Mouse (Mus musculus) E14TG2a.4 (cell line): ENCODE data around the gene Phldb1.

Experiments
- H3K27me3 ChIP-seq: 2 replicates; pipeline ENCODE4 v1.6.1; 2014; ENCODE audit warnings: low read length, control low read depth; ENCODE audit not compliant: insufficient read depth
- H3K36me3 ChIP-seq: 2 replicates; pipeline ENCODE4 v1.6.1; 2014; ENCODE audit warnings: low read length, control low read depth; ENCODE audit not compliant: insufficient read depth
- H3K4me1 ChIP-seq: replicated peaks from 2 replicates; pipeline ENCODE4 v1.6.1; 2014; ENCODE audit warnings: low read depth, low read length, control low read depth
- H3K4me3 ChIP-seq: replicated peaks from 2 replicates; pipeline ENCODE4 v1.5.1; 2014; ENCODE audit warnings: mild to moderate bottlenecking, low read length
- H3K9me3 ChIP-seq: 2 replicates; pipeline ENCODE4 v1.6.1; 2014; ENCODE audit warnings: low read length, control low read depth
- CTCF ChIP-seq: conservative IDR thresholded peaks from 2 replicates; pipeline ENCODE4 v1.5.1; 2014; ENCODE audit warnings: low read length
- NANOG ChIP-seq: IDR thresholded peaks from 2 replicates; pipeline ENCODE4 v1.6.1; 2014; ENCODE audit warnings: borderline replicate concordance, low read length, mixed read lengths
- POU5F1 ChIP-seq: IDR thresholded peaks from 2 replicates; pipeline ENCODE4 v1.6.1; 2014; ENCODE audit warnings: low read length, borderline replicate concordance

The Phldb1 gene

DNA sequence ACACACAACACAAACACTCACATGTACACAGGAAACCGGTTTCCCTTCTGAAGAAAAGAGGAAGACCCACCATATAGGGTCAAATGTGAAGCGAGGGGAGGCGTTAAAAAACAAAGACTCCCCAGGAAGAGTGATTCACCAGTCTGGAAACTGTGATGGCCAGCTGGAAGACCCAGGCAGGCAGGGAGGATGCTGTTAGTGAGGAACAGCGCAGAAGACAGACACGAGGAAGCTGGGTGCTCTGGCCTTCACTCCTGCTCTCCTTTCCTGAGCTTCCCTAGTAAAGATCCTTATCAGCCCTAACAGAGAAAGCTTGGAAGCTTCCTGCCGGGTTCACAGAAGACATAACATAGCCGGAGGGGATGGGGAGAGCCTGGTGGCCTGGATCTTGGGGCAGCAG, 12.0 kb downstream of the Phldb1 start:
- H3K4me3 ChIP-seq: no peak overlapping the region
- peaks cover 41% of the 10 kb centered on the region for H3K27me3 ChIP-seq
- no peaks in the 10 kb centered on the region for H3K36me3 ChIP-seq
- no peaks in the 10 kb centered on the region for H3K9me3 ChIP-seq
- H3K4me1 ChIP-seq: peaks cover 55% of the 10 kb centered on the region
- no peak for TF ChIP-seq NANOG
- TF ChIP-seq POU5F1: no peak
- no peak for TF ChIP-seq CTCF

DNA sequence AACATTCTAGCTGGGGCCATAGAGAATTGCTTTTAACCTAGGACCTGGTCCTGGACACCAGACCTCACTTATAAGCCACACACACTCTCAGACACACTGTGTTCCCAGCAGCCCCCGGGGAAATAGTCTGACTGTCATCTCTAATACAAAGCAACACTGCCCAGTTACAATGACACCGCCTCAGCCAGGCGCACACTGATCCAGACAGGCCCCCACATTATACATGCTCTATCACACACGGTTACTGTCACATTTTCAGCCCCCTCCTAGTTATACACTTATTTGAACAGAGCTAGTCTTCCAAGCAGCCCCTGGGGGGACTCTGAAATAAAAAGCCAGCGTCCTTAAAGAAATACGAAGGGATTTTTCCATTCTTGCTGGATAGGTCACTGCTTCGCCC, 12.4 kb downstream of the Phldb1 start:
- Histone ChIP-seq H3K27me3 (peaks cover 44% of the 10 kb centered on the region), H3K9me3 (no peaks in the 10 kb centered on the region), H3K4me3 (no peak overlapping the region), H3K36me3 (no peaks in the 10 kb centered on the region), H3K4me1 (peaks cover 58% of the 10 kb centered on the region)
- no peak for TF ChIP-seq NANOG
- no peak for TF ChIP-seq POU5F1
- TF ChIP-seq CTCF: no peak

DNA sequence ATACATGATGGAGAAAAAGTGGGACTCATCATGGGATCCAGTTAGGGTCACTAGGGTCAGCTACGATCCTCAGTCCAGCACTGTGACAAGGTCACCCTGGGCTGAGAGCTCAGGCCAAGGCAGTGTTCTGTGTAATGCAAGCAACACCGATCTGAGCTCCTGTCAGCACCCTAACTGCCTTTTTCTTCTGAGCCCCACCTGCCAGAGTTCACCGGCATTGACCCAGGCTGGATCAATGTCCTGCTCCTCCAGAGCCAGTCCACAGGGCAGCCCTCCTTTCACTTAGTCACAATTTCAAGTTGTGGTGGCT, 13.2 kb downstream of the Phldb1 start:
- H3K4me1 ChIP-seq: peaks cover 56% of the 10 kb centered on the region
- peak overlapping the region; percentile 80; the same call in 1 of the 2 replicates for H3K4me3 ChIP-seq
- TF ChIP-seq NANOG (no peak), CTCF (no peak), POU5F1 (no peak)
- peaks cover 49% of the 10 kb centered on the region for H3K27me3 ChIP-seq
- no peaks in the 10 kb centered on the region for H3K36me3 ChIP-seq
- H3K9me3 ChIP-seq: no peaks in the 10 kb centered on the region

DNA sequence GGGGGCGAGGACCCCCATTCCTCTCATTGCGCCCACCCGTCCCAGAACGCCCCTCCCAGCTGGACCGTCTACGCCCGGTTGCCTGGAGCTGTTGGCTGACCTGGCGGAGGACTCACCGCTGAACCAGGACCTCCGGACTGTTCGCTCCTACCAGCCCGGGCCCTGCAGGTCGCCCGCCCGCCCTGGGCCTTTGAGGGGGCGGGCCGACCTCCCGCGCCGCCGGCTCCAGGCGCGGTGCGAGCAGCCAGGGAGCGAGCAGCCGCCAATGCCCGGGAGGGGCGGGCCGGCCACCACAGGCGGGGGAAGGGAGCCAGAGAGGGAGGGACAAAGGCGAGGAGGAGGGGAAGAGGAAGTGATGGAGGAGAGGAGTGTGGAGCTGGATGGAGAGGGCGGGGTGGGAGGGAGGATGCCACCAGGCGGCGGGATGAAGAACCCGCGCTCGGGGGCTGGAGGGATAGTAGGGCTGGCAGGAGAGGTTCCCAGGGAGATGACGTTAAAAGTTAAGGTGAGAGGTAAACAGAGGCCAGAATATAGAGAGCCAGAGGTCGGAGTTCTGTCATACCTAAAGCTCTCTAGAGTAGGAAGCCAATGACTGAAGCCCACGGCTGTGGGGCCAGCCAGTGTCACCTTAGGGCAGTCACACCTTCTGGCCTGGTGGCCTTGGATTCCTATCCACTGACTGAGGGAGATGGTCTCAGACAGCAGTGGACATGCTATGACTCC, 13.7 kb downstream of the Phldb1 start:
- Histone ChIP-seq H3K4me1 (peaks cover 54% of the 10 kb centered on the region), H3K4me3 (peak overlapping the region; percentile 80), H3K36me3 (no peaks in the 10 kb centered on the region), H3K9me3 (no peaks in the 10 kb centered on the region), H3K27me3 (peaks cover 54% of the 10 kb centered on the region)
- TF ChIP-seq POU5F1: no peak
- TF ChIP-seq NANOG: no peak
- TF ChIP-seq CTCF: no peak

DNA sequence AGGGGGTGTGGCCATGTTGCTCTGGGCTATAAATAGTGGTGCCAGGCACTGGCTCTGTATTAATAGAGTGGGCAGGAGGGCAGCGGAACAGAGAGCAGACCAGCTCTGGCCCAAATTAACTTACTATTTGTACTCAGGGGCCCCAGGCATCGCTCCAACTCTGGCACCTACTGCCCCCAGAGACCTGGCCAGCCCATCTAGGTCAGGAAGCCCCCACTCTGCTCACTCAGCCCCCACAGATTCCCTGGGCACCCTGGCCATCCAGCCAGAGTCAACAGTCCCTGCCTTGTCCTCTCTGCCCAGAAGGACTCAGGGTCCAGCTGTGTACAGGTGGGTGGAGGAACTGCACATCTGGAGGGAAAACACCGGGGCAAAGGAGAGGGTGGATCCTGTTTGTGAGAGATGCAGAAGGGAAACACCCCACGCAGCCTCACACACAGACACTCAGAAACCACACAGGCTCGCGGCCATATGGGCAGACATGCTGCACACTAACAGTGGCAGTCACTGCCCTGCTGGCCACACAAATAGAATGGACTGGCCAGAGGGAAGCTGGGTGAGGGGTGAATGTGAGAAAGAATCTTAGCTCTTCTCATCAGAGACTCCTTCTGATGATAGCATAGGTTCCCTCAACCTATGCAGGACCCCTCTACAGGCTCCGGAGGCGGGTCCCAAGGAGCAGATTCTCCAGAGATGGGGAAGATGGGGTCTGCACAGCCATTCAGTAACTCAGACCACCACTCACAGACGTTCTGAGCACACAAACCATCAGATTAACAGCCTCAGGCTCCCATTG, 14.4 kb downstream of the Phldb1 start:
- peaks cover 60% of the 10 kb centered on the region for H3K27me3 ChIP-seq
- no peaks in the 10 kb centered on the region for H3K9me3 ChIP-seq
- TF ChIP-seq NANOG (no peak), POU5F1 (no peak), CTCF (no peak)
- peaks cover 56% of the 10 kb centered on the region for H3K4me1 ChIP-seq
- H3K36me3 ChIP-seq: no peaks in the 10 kb centered on the region
- H3K4me3 ChIP-seq: peak overlapping the region; percentile 80

DNA sequence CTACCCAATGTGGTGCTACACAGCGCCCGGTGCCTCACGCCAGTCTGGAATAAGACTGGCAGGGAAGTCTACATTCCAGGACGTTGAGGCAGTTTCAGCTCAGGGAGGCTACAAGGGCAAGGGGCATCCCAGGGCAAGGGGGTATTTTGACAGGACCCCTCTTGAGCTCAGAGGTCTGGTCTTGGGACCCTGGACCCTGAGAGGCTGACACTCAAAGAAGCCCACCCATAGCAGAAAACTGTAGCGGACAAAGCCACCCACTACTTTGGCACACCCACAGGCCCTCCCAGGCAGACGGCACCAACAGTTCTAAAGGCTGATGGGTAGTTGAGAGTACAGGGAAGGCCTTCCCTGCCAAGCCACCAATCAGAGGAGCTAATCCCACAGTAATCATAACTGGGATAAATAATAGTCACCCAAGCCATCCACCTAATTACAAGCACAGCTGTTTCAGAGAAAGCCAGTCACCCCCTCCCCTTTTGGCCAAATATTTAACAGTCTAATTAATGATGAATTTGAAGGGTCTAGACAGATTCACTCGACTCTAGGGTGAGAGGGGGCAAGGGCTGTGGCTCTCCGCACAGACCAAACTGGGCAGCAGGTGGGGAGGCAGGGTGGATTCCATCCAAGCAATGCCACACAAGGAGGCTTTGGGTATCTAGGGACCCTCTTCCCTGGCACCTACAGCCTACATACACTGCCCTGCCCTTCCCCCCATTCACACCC, 15.2 kb downstream of the Phldb1 start:
- no peak for TF ChIP-seq POU5F1

DNA sequence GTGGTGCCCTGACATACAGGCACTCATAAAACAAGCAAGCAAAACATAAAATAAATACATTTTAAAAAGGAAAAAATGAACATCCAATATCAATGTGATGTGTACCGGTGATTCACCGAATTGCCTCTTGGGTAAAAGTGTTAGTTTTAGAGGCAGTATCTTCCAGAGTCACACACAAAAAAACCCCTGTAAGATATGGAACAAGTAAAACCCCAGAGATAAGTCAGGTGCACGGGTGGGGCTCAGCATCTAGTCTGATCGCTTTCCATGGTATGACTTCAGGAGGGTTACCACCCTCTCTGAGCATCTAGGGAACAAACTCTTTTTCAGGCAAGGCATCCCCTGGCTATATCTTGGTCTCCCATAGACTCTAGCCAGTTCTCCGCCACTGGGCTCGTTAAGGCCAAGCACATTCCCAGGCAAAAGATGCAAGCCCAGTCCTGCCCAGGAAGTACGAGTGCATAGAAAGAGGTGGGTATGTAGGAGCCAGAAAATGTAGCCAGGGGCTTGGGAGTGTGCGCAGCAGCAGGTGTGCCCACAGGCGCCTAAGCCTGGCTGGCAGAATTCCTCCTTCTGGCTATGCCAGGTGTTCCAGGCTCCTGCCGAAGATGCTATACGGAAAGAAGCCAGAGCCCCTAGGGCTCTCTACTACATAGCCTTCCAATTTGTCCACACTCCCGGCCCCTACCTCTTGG, 15.9 kb downstream of the Phldb1 start:
- no peak for TF ChIP-seq NANOG
- TF ChIP-seq CTCF: no peak
- no peak for TF ChIP-seq POU5F1

More for the DNA sequence above, 15.2 kb downstream of the Phldb1 start:
- H3K9me3 ChIP-seq: no peaks in the 10 kb centered on the region
- peaks cover 58% of the 10 kb centered on the region for H3K4me1 ChIP-seq
- peak overlapping the region; percentile 80; the same call in 1 of the 2 replicates for H3K4me3 ChIP-seq
- peaks cover 68% of the 10 kb centered on the region for H3K27me3 ChIP-seq
- H3K36me3 ChIP-seq: no peaks in the 10 kb centered on the region

DNA sequence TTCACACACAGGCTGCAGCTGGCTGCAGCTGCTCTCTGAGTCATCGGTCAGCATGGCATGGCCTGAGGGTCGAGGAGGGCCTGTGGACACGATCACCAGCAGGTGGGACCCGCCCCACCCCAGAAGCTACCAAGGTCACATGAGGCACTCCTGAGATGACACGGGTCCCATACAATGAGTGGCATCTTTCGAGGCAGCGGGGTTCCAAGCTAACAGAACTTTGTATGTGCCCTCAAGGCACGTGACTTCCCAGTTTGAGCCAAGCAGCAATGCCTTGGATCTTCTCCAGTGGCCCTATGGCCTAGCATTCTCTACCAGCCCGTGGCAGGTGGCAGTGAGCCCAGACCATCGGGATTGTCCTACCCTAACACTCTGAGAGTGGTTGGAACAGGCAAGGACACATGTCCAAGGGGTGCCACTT, 17.2 kb downstream of the Phldb1 start:
- Histone ChIP-seq H3K4me3 (no peak overlapping the region), H3K9me3 (no peaks in the 10 kb centered on the region), H3K4me1 (peaks cover 39% of the 10 kb centered on the region), H3K36me3 (no peaks in the 10 kb centered on the region), H3K27me3 (peaks cover 84% of the 10 kb centered on the region)
- no peak for TF ChIP-seq CTCF
- no peak for TF ChIP-seq NANOG
- TF ChIP-seq POU5F1: no peak

More for the DNA sequence above, 15.9 kb downstream of the Phldb1 start:
- H3K36me3 ChIP-seq: no peaks in the 10 kb centered on the region
- H3K4me3 ChIP-seq: no peak overlapping the region
- no peaks in the 10 kb centered on the region for H3K9me3 ChIP-seq
- H3K27me3 ChIP-seq: peaks cover 75% of the 10 kb centered on the region
- peaks cover 51% of the 10 kb centered on the region for H3K4me1 ChIP-seq
